Mouse (Mus musculus) heart, postnatal 0 days (tissue): ENCODE data around the gene Mapkapk2. TPM values are rescaled to one million over a fixed set of nuclear protein-coding genes. Genes with fewer than 3 reads are reported as not detected.

Source experiments
- ATAC-seq: fragments of 200-750 bp; cut with Nextera tagmentation; 2 replicates; pipeline ENCODE4 v1.8.0; 2017; ENCODE audit warnings: low read depth, moderate number of reproducible peaks, moderate library complexity; ENCODE audit not compliant: insufficient read depth
- DNase-seq: peaks from one replicate; pipeline ENCODE4 v3.0.0-alpha.2; 2016; ENCODE audit warnings: low spot score
- H3K27ac ChIP-seq: fragments of 300-500 bp; sonication (generic); 2 replicates; pipeline ENCODE4 v1.5.1; 2014; ENCODE audit warnings: low read depth, mild to moderate bottlenecking
- H3K27me3 ChIP-seq: fragments of 300-500 bp; sonication (generic); 2 replicates; pipeline ENCODE4 v1.6.1; 2014; ENCODE audit warnings: low read length, mixed read lengths; ENCODE audit not compliant: control insufficient read depth, insufficient read depth
- H3K36me3 ChIP-seq: fragments of 300-500 bp; sonication (generic); replicated peaks from 2 replicates; pipeline ENCODE4 v1.6.1; 2014; ENCODE audit warnings: low read length, mixed read lengths; ENCODE audit not compliant: control insufficient read depth, insufficient read depth
- H3K4me1 ChIP-seq: fragments of 300-500 bp; sonication (generic); 2 replicates; pipeline ENCODE4 v1.6.1; 2014; ENCODE audit warnings: antibody characterized with exemption; ENCODE audit not compliant: control insufficient read depth, insufficient read depth
- H3K4me2 ChIP-seq: fragments of 300-500 bp; sonication (generic); 2 replicates; pipeline ENCODE4 v1.6.1; 2014; ENCODE audit warnings: low read depth, mild to moderate bottlenecking, low read length, moderate library complexity
- H3K4me3 ChIP-seq: fragments of 300-500 bp; sonication (generic); 2 replicates; pipeline ENCODE4 v1.5.1; 2014; ENCODE audit warnings: low read depth, low read length
- H3K9ac ChIP-seq: fragments of 300-500 bp; sonication (generic); replicated peaks from 2 replicates; pipeline ENCODE4 v1.6.1; 2014; ENCODE audit warnings: low read depth, low read length, mixed read lengths
- H3K9me3 ChIP-seq: fragments of 300-500 bp; sonication (generic); replicated peaks from 2 replicates; pipeline ENCODE4 v1.6.1; 2016; ENCODE audit warnings: low read length; ENCODE audit not compliant: control insufficient read depth
- CTCF ChIP-seq: IDR thresholded peaks from 2 replicates; pipeline ENCODE4 v1.5.1; 2016; ENCODE audit warnings: antibody characterized with exemption, control low read depth, low read depth
- EP300 ChIP-seq: IDR thresholded peaks from 2 replicates; pipeline ENCODE4 v1.6.1; 2016; ENCODE audit warnings: antibody characterized with exemption, low read depth
- WGBS: fragments of 180-500 bp; shearing (Covaris S2); extraction: QIAGEN DNeasy Blood & Tissue Kit; methylation state at CpG from one replicate; pipeline ENCODE4 v1.1.7; 2014; 5-methylcytosine and 5-hydroxymethylcytosine counted together
- polyA plus RNA-seq: library from polyadenylated mRNA; unstranded; fragments of >200 nt; fragmentation: Nextera tagmentation; extraction: Ambion mirVana; gene quantifications from 2 replicates; pipeline ENCODE4 v1.2.1, GENCODE M21; 2015
- total RNA-seq: library from RNA; depleted of rRNA; stranded (reverse); fragments of >200 nt; gene quantifications from 2 replicates; pipeline ENCODE4 v1.2.3, GENCODE M21; 2014; ENCODE audit warnings: low replicate concordance

Mapkapk2 gene
- total and polyA plus RNA-seq, 2 experiments from 2014 or later: 69.9 to 302 TPM

DNA sequence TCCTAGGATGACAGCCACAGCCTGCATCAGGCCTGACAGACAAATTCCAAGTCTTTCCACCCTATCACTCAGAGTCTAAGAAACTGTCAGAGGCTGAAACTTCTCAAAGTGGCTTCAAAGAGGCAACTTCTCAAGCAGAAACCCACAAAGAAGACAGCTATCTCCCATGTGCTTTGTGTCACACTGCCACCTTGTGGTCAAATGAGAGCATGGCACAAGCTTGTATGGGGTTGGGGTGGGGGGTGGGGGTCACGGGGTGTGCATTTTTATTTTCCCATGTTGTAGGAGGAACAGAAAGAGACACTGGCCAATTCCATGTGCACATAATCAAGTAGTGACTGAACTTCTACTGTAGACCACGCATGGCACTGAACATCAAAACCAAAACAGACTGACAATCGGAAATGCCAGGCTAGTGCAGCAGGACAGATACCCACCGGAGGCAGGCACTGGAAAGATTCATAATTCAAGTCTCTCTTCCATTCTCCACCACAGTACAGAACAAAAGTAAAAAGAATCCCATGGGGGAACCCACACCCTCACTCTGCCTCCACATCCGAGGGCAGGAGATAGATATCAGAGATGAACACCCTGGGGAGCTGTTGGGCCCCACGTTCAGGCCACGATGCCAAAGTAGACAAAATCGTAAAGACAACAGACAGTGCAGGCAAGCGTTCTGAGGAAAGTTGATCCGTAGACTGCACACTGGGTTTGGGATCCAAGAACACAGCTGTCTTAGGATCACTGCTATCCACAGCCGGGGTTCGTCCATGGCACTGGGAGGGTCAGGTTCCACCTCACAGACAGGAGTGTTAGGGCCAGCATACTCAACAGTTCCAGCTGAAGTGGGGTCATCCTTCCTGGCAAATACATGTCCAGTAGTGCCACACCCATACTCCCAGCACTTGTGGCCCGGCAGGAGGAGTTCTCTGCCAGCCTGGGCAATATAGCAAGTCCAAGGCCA lies 37.1 kb downstream of the Mapkapk2 start:
- 0 out of 2 replicates have a peak, but pooled peaks have one; percentile 16 for ATAC-seq

DNA sequence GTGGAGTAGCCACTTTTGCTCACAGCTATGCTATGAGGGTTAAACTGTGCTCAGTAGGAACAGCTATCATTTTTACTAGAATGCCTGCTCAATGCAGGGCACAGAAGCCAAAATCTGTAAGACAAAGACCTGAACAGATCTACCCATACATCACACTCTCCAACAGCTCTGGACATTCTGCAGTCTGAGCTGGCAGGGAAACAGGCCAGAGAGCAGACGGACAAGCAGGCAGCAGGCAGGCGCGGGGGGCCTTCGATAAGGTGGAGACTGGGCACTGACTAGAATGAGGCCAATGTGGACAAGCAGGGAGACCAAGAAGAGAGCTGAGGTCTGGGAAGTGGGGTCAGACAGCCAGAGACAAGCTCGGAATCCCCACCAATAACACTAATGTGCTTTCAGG lies 37.8 kb downstream of the Mapkapk2 start:
- TF ChIP-seq EP300 (no peak), CTCF (no peak)
- H3K9ac ChIP-seq: no peak overlapping the region
- H3K27me3 ChIP-seq: no peaks in the 10 kb centered on the region
- no peak overlapping the region for H3K4me2 ChIP-seq
- H3K9me3 ChIP-seq: no peaks in the 10 kb centered on the region
- no peak overlapping the region for H3K27ac ChIP-seq
- peaks cover 35% of the 10 kb centered on the region for H3K36me3 ChIP-seq
- H3K4me1 ChIP-seq: peaks cover 59% of the 10 kb centered on the region
- H3K4me3 ChIP-seq: no peak overlapping the region
- WGBS: 60% methylated on average over 5 of the region's 5 CpGs
- ATAC-seq (no peak), DNase-seq (no peak)

More for the DNA sequence above, 37.1 kb downstream of the Mapkapk2 start:
- peaks cover 28% of the 10 kb centered on the region for H3K36me3 ChIP-seq
- DNase-seq: no peak
- TF ChIP-seq EP300 (no peak), CTCF (peak; percentile 72)
- 40% methylated on average over 13 of the region's 13 CpGs for WGBS
- no peaks in the 10 kb centered on the region for H3K9me3 ChIP-seq
- no peak overlapping the region for H3K4me2 ChIP-seq
- H3K4me1 ChIP-seq: peaks cover 62% of the 10 kb centered on the region
- H3K27ac ChIP-seq: 0 out of 2 replicates have a peak overlapping the region, but pooled peaks have one; percentile 14
- H3K4me3 ChIP-seq: no peak overlapping the region
- no peak overlapping the region for H3K9ac ChIP-seq
- no peaks in the 10 kb centered on the region for H3K27me3 ChIP-seq

DNA sequence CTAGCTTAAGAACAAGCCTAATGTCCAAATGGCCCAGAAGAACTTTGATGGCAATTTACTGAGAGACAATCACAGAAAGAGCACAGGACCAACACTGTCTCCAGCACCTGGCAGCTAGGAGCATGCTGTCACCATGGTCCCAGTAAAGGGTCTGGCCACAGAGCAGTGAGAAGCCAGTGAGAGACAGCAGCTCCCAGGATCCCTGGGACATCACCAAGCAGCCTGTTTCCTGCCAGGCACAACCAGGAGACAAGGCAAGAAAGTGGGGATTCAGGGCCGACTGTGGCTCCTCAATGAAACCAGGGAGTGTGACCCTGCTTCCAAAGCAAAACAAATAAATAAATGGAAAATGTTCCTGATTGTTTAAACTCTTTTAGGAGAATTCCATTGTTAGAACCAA lies 38.2 kb downstream of the Mapkapk2 start:
- DNase-seq: no peak
- WGBS: 35% methylated on average over 1 of the region's 1 CpGs
- Histone ChIP-seq H3K27me3 (no peaks in the 10 kb centered on the region), H3K4me2 (no peak overlapping the region), H3K9me3 (no peaks in the 10 kb centered on the region), H3K4me3 (no peak overlapping the region), H3K27ac (no peak overlapping the region), H3K36me3 (peaks cover 39% of the 10 kb centered on the region), H3K9ac (no peak overlapping the region), H3K4me1 (peaks cover 55% of the 10 kb centered on the region)
- ATAC-seq: no peak
- TF ChIP-seq EP300 (no peak), CTCF (no peak)

DNA sequence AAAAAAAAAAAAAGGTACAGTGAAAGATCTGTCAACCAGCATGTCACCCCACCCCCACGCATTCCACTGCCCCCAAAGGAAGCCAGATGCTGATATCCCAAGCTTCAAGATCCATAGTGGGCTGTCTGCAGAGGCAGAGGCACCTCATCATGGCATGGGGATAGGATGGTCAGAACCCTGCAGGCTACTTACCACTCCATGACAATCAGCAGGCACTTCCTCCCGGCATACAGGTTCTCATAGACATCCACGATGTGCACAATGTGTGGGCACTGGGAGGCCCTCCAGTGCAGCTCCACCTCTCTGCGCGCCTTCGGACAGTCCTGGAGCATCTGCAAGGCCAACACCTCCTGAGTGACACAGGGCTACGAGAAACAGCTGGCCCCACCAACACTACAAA lies 39.2 kb downstream of the Mapkapk2 start:
- Histone ChIP-seq H3K4me3 (no peak overlapping the region), H3K27me3 (no peaks in the 10 kb centered on the region), H3K9me3 (no peaks in the 10 kb centered on the region), H3K27ac (no peak overlapping the region), H3K4me2 (no peak overlapping the region), H3K4me1 (peaks cover 45% of the 10 kb centered on the region), H3K9ac (no peak overlapping the region), H3K36me3 (peaks cover 48% of the 10 kb centered on the region)
- 50% methylated on average over 7 of the region's 7 CpGs for WGBS
- DNase-seq: no peak
- ATAC-seq: no peak
- no peak for TF ChIP-seq EP300
- TF ChIP-seq CTCF: no peak

DNA sequence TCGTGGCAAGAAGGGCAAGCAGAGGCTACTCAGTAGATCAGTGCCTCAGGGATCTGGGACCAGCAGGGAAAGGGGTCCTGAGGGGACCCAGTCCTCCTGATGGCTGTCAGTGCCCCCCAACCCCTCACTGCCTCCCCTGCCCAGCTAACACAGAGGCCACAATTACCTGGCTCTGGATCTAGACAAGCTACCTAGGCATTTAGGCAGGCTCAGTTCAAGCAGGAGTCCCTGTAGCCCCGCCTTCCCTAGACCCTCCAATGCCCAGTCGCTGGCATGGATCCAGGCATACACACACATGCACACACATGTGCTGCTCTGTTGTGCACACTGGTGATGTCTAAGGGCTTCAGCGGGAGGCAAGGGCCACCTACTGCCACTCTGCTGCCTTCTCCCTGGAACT lies 43.4 kb downstream of the Mapkapk2 start:
- Histone ChIP-seq H3K36me3 (peaks cover 59% of the 10 kb centered on the region), H3K9me3 (no peaks in the 10 kb centered on the region), H3K4me1 (peaks cover 9% of the 10 kb centered on the region), H3K4me3 (no peak overlapping the region), H3K27ac (no peak overlapping the region), H3K27me3 (no peaks in the 10 kb centered on the region), H3K9ac (no peak overlapping the region), H3K4me2 (no peak overlapping the region)
- TF ChIP-seq CTCF: no peak
- TF ChIP-seq EP300: no peak
- no peak for DNase-seq
- ATAC-seq: no peak
- 80% methylated on average over 4 of the region's 4 CpGs for WGBS
